Mouse (Mus musculus) limb, embryonic 15.5 days (tissue): ENCODE data around the gene Krt18. TPM values are rescaled to one million over a fixed set of nuclear protein-coding genes. Genes with fewer than 3 reads are reported as not detected.

Experiments used
- ATAC-seq: fragments of 200-750 bp; cut with Nextera tagmentation; 2 replicates; pipeline ENCODE4 v1.8.0; 2017; ENCODE audit warnings: low read depth, moderate TSS enrichment; ENCODE audit not compliant: insufficient number of reproducible peaks, low FRiP score, low TSS enrichment
- H3K27ac ChIP-seq: fragments of 300-500 bp; sonication (generic); 2 replicates; pipeline ENCODE4 v1.5.1; 2015; ENCODE audit warnings: moderate library complexity, mild to moderate bottlenecking, inconsistent platforms
- H3K27me3 ChIP-seq: fragments of 300-500 bp; sonication (generic); 2 replicates; pipeline ENCODE4 v1.6.1; 2015; ENCODE audit warnings: inconsistent platforms
- H3K36me3 ChIP-seq: fragments of 300-500 bp; sonication (generic); 2 replicates; pipeline ENCODE4 v1.6.1; 2015; ENCODE audit warnings: inconsistent platforms
- H3K4me1 ChIP-seq: fragments of 300-500 bp; sonication (generic); 2 replicates; pipeline ENCODE4 v1.6.1; 2015; ENCODE audit warnings: inconsistent platforms
- H3K4me2 ChIP-seq: fragments of 300-500 bp; sonication (generic); 2 replicates; pipeline ENCODE4 v1.6.1; 2015; ENCODE audit warnings: mild to moderate bottlenecking, inconsistent platforms
- H3K4me3 ChIP-seq: fragments of 300-500 bp; sonication (generic); 2 replicates; pipeline ENCODE4 v1.5.1; 2015; ENCODE audit warnings: mild to moderate bottlenecking, inconsistent platforms
- H3K9ac ChIP-seq: fragments of 300-500 bp; sonication (generic); 2 replicates; pipeline ENCODE4 v1.6.1; 2015; ENCODE audit warnings: inconsistent platforms
- H3K9me3 ChIP-seq: fragments of 300-500 bp; sonication (generic); 2 replicates; pipeline ENCODE4 v1.6.1; 2016; ENCODE audit warnings: inconsistent platforms
- whole genome bisulfite sequencing: fragments of 180-500 bp; shearing (Covaris S2); methylation state at CpG from one replicate; pipeline ENCODE4 v1.1.7; 2015; 5-methylcytosine and 5-hydroxymethylcytosine counted together
- polyA plus RNA-seq: library from polyadenylated mRNA; unstranded; fragments of >200 nt; fragmentation: Nextera tagmentation; extraction: Ambion mirVana; gene quantifications from 2 replicates; pipeline ENCODE4 v1.2.1, GENCODE M21; 2015

The Krt18 gene
- polyA plus RNA-seq, 1 experiment from 2014 or later, result 44.4 TPM

- 75% methylated on average over 3 of the region's 3 CpGs for WGBS
- Histone ChIP-seq H3K9ac (no peak overlapping the region), H3K36me3 (no peaks in the 10 kb centered on the region), H3K4me2 (no peak overlapping the region), H3K4me3 (no peak overlapping the region), H3K4me1 (peaks cover 7% of the 10 kb centered on the region; the same call in 1 of the 2 replicates), H3K9me3 (no peaks in the 10 kb centered on the region), H3K27me3 (no peaks in the 10 kb centered on the region), H3K27ac (no peak overlapping the region)
- ATAC-seq, result no peak
Measured at GRCm38 (mm10) chr15:102044745-102045144, 16.8 kb downstream of the Krt18 start.

GRCm38 (mm10) chr15:102045691-102046090 is 17.7 kb downstream of the Krt18 start:
- Histone ChIP-seq H3K9me3 (no peaks in the 10 kb centered on the region), H3K27ac (no peak overlapping the region), H3K4me1 (peaks cover 7% of the 10 kb centered on the region; the same call in 1 of the 2 replicates), H3K9ac (no peak overlapping the region), H3K27me3 (no peaks in the 10 kb centered on the region), H3K4me3 (no peak overlapping the region), H3K36me3 (no peaks in the 10 kb centered on the region), H3K4me2 (no peak overlapping the region)
- no peak for ATAC-seq
- WGBS, result 87% methylated on average over 10 of the region's 10 CpGs

DNA sequence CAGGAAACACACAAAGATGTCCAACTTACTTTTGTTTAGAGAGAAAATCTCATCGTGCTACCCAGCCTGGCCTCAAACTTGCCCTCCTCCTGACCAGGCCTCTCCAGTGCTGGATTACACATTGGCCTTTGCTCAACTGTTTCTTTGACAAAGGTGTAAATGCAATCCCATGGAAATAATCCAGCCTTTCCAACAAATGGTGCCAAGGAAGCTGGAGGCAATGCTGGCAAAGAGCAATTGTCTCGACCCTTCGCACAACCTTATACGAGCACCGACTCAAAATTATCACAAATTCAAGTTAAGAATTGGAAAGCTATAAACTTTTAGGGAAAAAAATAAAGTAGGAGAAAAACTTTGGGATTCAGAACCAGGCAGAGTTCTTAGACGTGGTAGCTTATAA is 20.0 kb downstream of the Krt18 start:
- ATAC-seq, result no peak
- Histone ChIP-seq H3K36me3 (no peaks in the 10 kb centered on the region), H3K4me1 (peaks cover 8% of the 10 kb centered on the region; the same call in 1 of the 2 replicates), H3K9me3 (no peaks in the 10 kb centered on the region), H3K9ac (no peak overlapping the region), H3K4me2 (no peak overlapping the region), H3K27ac (no peak overlapping the region), H3K27me3 (no peaks in the 10 kb centered on the region), H3K4me3 (no peak overlapping the region)
- WGBS, result 83% methylated on average over 6 of the region's 6 CpGs

DNA sequence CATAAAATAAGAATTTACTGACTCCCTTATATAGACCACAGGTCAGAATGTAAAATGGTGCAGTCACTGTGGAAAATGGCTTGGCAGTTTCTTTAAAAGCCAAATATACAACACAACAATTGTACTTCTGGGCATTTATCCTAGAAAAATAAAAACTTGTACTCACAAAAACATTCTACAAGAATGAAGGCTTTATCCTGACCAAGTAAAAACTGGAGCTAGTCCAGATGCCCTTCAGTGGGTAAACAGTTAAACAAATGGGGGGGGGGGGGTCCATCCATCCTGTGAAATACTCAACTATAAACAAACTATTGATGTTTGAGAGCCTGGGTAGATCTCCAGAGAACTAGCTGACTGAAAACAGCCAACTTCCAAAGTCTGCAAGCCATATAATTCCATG is 21.9 kb downstream of the Krt18 start:
- H3K27ac ChIP-seq, result no peak overlapping the region
- no peak overlapping the region for H3K4me3 ChIP-seq
- no peaks in the 10 kb centered on the region for H3K27me3 ChIP-seq
- no peak for ATAC-seq
- no peak overlapping the region for H3K9ac ChIP-seq
- H3K4me2 ChIP-seq, result no peak overlapping the region
- no peaks in the 10 kb centered on the region for H3K9me3 ChIP-seq
- H3K36me3 ChIP-seq, result no peaks in the 10 kb centered on the region
- H3K4me1 ChIP-seq, result peaks cover 8% of the 10 kb centered on the region; the same call in 1 of the 2 replicates

GRCm38 (mm10) chr15:102051920-102052683 is 24.1 kb downstream of the Krt18 start:
- ATAC-seq, result peak; percentile 58; the same call in 1 of the 2 replicates

DNA sequence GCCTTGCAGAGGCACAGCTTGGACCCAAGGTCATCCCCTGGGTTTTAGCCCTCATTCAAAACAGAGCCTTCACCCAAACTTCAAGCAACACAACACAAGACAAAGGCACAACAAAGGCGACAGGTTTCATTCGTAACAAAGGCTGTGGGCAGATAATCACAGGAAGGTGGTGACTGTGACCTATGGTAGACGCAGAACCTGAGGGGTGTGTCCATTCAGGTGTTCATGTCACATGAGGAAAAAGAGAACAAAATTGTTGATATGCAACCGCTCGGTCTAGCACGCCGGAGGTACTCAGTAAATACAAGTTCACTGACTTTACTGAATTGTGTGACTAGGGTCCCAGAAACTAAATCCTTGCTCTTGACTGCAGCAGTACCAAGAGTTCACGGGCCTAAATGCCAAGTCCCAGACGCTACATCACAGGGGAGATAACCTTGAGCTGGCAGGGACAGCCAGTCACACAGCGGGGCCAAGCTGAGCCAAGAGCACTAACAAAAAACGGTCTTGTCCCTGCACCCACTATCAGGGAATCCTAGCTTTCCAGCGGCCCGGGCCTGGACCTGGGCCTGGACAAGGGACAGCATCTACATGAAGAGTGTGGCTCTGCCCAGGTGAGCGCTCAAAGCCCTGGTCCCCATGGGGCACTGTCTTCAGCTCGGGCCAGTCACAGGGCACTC is 28.7 kb downstream of the Krt18 start:
- Histone ChIP-seq H3K27me3 (no peaks in the 10 kb centered on the region), H3K36me3 (no peaks in the 10 kb centered on the region), H3K4me3 (no peak overlapping the region), H3K9ac (no peak overlapping the region), H3K9me3 (no peaks in the 10 kb centered on the region), H3K27ac (no peak overlapping the region), H3K4me1 (peaks cover 7% of the 10 kb centered on the region; the same call in 1 of the 2 replicates), H3K4me2 (no peak overlapping the region)
- WGBS, result 89% methylated on average over 15 of the region's 15 CpGs
- no peak for ATAC-seq

More at GRCm38 (mm10) chr15:102051920-102052683, 24.1 kb downstream of the Krt18 start:
- 0 out of 2 replicates have a peak overlapping the region, but pooled peaks have one; percentile 5 for H3K27ac ChIP-seq
- peak overlapping the region; percentile 84 for H3K4me2 ChIP-seq
- peak overlapping the region; percentile 46 for H3K4me3 ChIP-seq
- H3K9me3 ChIP-seq, result no peaks in the 10 kb centered on the region
- peaks cover 8% of the 10 kb centered on the region; the same call in 1 of the 2 replicates for H3K4me1 ChIP-seq
- no peaks in the 10 kb centered on the region for H3K36me3 ChIP-seq
- WGBS, result 1% methylated on average over 31 of the region's 33 CpGs
- H3K9ac ChIP-seq, result peak overlapping the region; percentile 15; the same call in 1 of the 2 replicates
- H3K27me3 ChIP-seq, result no peaks in the 10 kb centered on the region

GRCm38 (mm10) chr15:102065661-102066325 is 37.8 kb downstream of the Krt18 start:
- no peak overlapping the region for H3K27ac ChIP-seq
- no peaks in the 10 kb centered on the region for H3K36me3 ChIP-seq
- no peaks in the 10 kb centered on the region; the same call in 1 of the 2 replicates for H3K4me1 ChIP-seq
- H3K4me3 ChIP-seq, result no peak overlapping the region
- ATAC-seq, result peak; percentile 49; the same call in 1 of the 2 replicates
- WGBS, result 5% methylated on average over 20 of the region's 20 CpGs
- 0 out of 2 replicates have a peak overlapping the region, but pooled peaks have one; percentile 14 for H3K9ac ChIP-seq
- H3K27me3 ChIP-seq, result peaks cover 25% of the 10 kb centered on the region
- H3K9me3 ChIP-seq, result no peaks in the 10 kb centered on the region
- no peak overlapping the region for H3K4me2 ChIP-seq

DNA sequence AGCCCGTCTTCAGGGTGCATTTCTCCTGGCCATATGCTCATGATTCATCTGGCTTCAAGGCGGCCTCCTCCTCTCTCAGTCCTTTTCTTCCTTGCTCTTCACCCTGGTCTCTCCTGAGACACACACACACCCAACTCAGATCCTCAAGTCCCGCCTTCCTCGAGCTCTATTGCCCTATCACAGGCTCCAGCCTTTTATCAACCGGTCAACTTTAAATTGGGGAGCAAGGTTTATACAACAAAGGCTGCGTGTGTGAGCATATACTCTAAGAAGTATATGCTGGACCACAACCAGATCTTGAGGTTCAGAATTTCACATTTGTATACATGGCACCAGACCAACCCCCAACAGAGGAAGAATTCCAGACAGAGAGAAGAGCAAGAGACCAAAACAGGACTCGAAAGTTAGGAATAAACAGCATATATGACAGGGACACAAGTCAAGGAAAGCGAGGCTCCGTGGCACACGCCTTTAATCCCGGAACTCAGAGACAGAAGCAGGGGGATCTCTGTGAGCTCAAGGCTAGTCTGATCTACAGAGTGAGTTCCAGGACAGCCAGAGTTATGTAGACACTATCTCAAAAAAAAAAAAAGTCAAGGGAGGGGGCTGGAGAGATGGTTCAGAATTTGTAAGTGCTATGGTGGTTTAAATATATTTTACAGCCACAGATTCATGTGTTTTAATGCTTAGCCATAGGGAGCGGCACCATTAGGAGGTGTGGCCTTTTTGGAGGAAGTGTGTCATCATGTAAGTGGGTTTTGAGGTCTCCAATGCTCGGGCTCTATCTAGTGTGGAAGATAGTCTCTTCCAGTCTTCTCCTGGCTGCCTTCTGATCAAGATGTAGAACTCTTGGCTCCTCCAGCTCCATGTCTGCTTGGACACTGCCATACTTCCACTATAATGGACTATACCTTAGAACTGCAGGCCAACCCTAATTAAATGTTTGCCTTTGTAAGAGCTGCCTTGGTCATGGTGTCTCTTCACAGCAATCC is 42.8 kb downstream of the Krt18 start:
- ATAC-seq, result no peak
- WGBS, result 70% methylated on average over 13 of the region's 13 CpGs

GRCm38 (mm10) chr15:102072963-102073558 is 45.1 kb downstream of the Krt18 start:
- 14% methylated on average over 6 of the region's 6 CpGs for WGBS
- Histone ChIP-seq H3K9me3 (no peaks in the 10 kb centered on the region), H3K27me3 (0 out of 2 replicates have a peak, but pooled peaks cover 4% of the 10 kb centered on the region), H3K4me1 (peaks cover 20% of the 10 kb centered on the region), H3K4me3 (peak overlapping the region; percentile 98), H3K4me2 (peak overlapping the region; percentile 42), H3K36me3 (no peaks in the 10 kb centered on the region), H3K9ac (no peak overlapping the region), H3K27ac (peak overlapping the region; percentile 97)
- peak; percentile 16; the same call in 1 of the 2 replicates for ATAC-seq

More for the DNA sequence above, 42.8 kb downstream of the Krt18 start:
- H3K4me1 ChIP-seq, result peaks cover 17% of the 10 kb centered on the region
- H3K27ac ChIP-seq, result no peak overlapping the region
- no peak overlapping the region for H3K4me3 ChIP-seq
- H3K36me3 ChIP-seq, result no peaks in the 10 kb centered on the region
- no peak overlapping the region for H3K9ac ChIP-seq
- no peak overlapping the region for H3K4me2 ChIP-seq
- H3K9me3 ChIP-seq, result no peaks in the 10 kb centered on the region
- H3K27me3 ChIP-seq, result peaks cover 25% of the 10 kb centered on the region

- Histone ChIP-seq H3K36me3 (no peaks in the 10 kb centered on the region), H3K9ac (peak within 1 kb of the TSS; percentile 96), H3K4me3 (peak within 1 kb of the TSS; percentile 98), H3K9me3 (no peaks in the 10 kb centered on the region), H3K4me2 (peak within 1 kb of the TSS; percentile 81), H3K4me1 (peaks cover 20% of the 10 kb centered on the region), H3K27ac (peak within 1 kb of the TSS; percentile 97), H3K27me3 (0 out of 2 replicates have a peak, but pooled peaks cover 4% of the 10 kb centered on the region)
- WGBS, result under 1% methylated on average over 58 of the region's 58 CpGs
- ATAC-seq, result peak; percentile 94
Measured at GRCm38 (mm10) chr15:102073559-102074069, 45.6 kb downstream of the Krt18 start, which contains the start of gene Eif4b. Eif4b (plus strand) TSS chr15:102073773.
